Mouse (Mus musculus): Measurements from ENCODE around the gene Gm28051. TPM values are rescaled to one million over a fixed set of nuclear protein-coding genes. Genes with fewer than 3 reads are reported as not detected.

The Gm28051 gene
- polyA plus RNA-seq, 1 experiment from 2014 or later = not detected

DNA sequence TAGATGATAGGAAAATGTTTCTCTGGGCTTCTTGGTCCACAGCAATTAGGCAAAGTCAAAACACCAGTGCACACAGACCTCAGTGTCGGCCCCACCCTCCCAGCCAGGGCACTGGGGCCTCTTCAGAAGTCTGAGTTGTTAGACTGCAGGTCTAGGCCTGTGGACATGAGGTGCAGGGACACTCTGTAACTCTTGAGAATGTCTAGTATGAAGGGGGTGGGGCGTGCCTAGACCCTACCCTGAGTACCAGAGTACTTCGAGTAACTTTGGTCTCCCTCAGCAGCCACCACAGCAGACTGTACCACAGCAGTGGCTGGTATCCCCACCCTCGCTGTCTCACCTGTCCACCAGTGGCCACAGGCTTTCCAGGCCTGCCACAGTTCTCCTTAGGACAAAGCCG, 71.2 kb downstream of the Gm28051 start:
- Histone ChIP-seq H3K27me3 (ENCODE audit: control insufficient read depth, insufficient read depth, low read depth, low read length) (no peaks in the 10 kb centered on the region), H3K4me3 (ENCODE audit: low read depth, low read length) (no peak overlapping the region), H3K27ac (ENCODE audit: low read length) (no peak overlapping the region), H3K9me3 (replicated peaks; ENCODE audit: control insufficient read depth, low read length) (no peaks in the 10 kb centered on the region), H3K9ac (ENCODE audit: low read depth, low read length) (no peak overlapping the region), H3K4me1 (ENCODE audit: control insufficient read depth, low read depth, low read length) (peaks cover 7% of the 10 kb centered on the region), H3K4me2 (ENCODE audit: low read depth, low read length) (no peak overlapping the region), H3K36me3 (ENCODE audit: control insufficient read depth, insufficient read depth) (no peaks in the 10 kb centered on the region)
- WGBS (ENCODE audit: insufficient replicate concordance) = 57% methylated on average over 5 of the region's 5 CpGs
- no peak for ATAC-seq (ENCODE audit: low read depth)

DNA sequence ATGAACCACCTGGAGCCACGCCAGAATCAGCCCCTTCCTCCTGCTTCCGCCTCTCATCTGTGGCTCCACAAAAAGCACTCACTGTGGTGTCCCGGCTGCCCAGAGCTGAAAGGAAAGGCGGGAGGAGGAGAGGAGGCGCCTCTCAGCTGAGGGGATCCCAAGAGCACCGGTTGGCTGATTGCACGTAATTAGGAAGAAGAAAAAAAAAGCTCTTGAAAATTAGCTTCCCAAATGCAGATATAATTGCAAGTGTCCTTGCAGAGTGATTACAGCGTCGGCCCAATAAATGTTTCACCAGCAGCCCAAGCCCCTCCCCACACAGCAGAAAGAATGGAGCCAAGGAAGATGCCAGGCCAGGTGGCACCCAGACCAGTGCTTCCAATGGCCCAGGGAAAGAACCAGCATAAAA, 72.0 kb downstream of the Gm28051 start:
- H3K4me1 ChIP-seq (ENCODE audit: control insufficient read depth, low read depth, low read length) = peaks cover 3% of the 10 kb centered on the region
- no peaks in the 10 kb centered on the region for H3K9me3 ChIP-seq (replicated peaks; ENCODE audit: control insufficient read depth, low read length)
- no peak overlapping the region for H3K27ac ChIP-seq (ENCODE audit: low read length)
- H3K9ac ChIP-seq (ENCODE audit: low read depth, low read length) = no peak overlapping the region
- H3K4me3 ChIP-seq (ENCODE audit: low read depth, low read length) = no peak overlapping the region
- no peaks in the 10 kb centered on the region for H3K36me3 ChIP-seq (ENCODE audit: control insufficient read depth, insufficient read depth)
- no peak for ATAC-seq (ENCODE audit: low read depth)
- 63% methylated on average over 9 of the region's 9 CpGs for WGBS (ENCODE audit: insufficient replicate concordance)
- no peak overlapping the region for H3K4me2 ChIP-seq (ENCODE audit: low read depth, low read length)
- H3K27me3 ChIP-seq (ENCODE audit: control insufficient read depth, insufficient read depth, low read depth, low read length) = no peaks in the 10 kb centered on the region

DNA sequence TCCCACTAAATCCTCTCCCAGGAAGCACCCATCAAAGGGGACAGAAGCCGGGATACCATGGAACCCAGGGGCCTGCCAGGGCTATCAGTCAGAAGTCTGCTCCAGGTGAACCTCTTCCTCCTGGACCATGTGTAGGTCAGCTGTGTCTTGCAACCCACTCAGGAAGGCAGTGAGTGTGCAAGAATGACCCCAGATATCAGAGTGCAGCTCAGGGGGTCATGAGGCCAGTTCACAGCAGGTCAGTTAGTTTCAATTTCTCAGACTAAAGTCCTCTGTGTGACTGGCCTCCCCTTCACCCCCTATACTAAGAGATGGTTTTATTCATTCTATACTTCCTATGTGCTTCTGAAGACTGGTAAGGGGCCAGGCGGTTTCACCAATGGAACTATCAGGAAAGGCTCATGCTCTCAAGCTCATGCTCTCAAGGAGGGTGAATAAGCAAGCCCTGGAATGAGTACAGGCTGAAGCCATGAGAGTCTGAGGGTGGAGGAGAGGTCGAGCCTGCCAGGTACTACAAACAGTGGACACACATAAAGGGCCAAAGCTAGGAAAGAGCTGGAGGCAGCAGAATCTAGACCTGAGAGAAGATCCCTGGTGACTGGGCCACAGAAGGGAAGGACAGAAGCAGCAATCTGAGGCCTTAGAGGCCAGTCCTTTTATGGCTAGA, 72.7 kb downstream of the Gm28051 start:
- Histone ChIP-seq H3K36me3 (ENCODE audit: control insufficient read depth, insufficient read depth) (no peaks in the 10 kb centered on the region), H3K4me2 (ENCODE audit: low read depth, low read length) (no peak overlapping the region), H3K4me1 (ENCODE audit: control insufficient read depth, low read depth, low read length) (peaks cover 3% of the 10 kb centered on the region), H3K9me3 (replicated peaks; ENCODE audit: control insufficient read depth, low read length) (no peaks in the 10 kb centered on the region), H3K27ac (ENCODE audit: low read length) (no peak overlapping the region), H3K9ac (ENCODE audit: low read depth, low read length) (no peak overlapping the region), H3K27me3 (ENCODE audit: control insufficient read depth, insufficient read depth, low read depth, low read length) (no peaks in the 10 kb centered on the region), H3K4me3 (ENCODE audit: low read depth, low read length) (no peak overlapping the region)
- 65% methylated on average over 3 of the region's 3 CpGs for WGBS (ENCODE audit: insufficient replicate concordance)
- peak; percentile 52 for ATAC-seq (ENCODE audit: low read depth)

DNA sequence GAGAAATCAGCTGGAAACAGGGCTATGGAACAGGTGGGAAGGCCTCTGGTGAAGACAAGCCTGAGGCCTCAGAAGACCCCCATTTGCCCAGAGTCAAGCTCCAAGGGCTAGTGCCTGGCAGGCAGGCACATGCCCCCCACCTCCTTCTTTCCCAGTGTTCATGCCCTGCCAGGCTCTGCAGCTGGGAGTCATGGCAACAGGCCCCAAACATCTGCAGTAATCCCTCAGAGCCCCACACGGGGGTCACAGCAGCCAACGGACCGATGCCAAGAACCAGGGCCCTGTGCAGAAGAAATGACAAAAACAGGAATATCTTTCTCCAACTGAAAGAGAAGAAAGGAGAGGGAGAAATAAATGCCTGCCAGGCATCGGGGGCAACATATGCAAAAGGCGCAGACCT, 73.6 kb downstream of the Gm28051 start:
- H3K9ac ChIP-seq (ENCODE audit: low read depth, low read length) = no peak overlapping the region
- H3K27ac ChIP-seq (ENCODE audit: low read length) = no peak overlapping the region
- no peaks in the 10 kb centered on the region for H3K27me3 ChIP-seq (ENCODE audit: control insufficient read depth, insufficient read depth, low read depth, low read length)
- H3K4me3 ChIP-seq (ENCODE audit: low read depth, low read length) = no peak overlapping the region
- 74% methylated on average over 5 of the region's 5 CpGs for WGBS (ENCODE audit: insufficient replicate concordance)
- no peak for ATAC-seq (ENCODE audit: low read depth)
- H3K4me1 ChIP-seq (ENCODE audit: control insufficient read depth, low read depth, low read length) = peaks cover 3% of the 10 kb centered on the region; the same call in 1 of the 2 replicates
- H3K36me3 ChIP-seq (ENCODE audit: control insufficient read depth, insufficient read depth) = no peaks in the 10 kb centered on the region
- no peak overlapping the region for H3K4me2 ChIP-seq (ENCODE audit: low read depth, low read length)
- H3K9me3 ChIP-seq (replicated peaks; ENCODE audit: control insufficient read depth, low read length) = no peaks in the 10 kb centered on the region

DNA sequence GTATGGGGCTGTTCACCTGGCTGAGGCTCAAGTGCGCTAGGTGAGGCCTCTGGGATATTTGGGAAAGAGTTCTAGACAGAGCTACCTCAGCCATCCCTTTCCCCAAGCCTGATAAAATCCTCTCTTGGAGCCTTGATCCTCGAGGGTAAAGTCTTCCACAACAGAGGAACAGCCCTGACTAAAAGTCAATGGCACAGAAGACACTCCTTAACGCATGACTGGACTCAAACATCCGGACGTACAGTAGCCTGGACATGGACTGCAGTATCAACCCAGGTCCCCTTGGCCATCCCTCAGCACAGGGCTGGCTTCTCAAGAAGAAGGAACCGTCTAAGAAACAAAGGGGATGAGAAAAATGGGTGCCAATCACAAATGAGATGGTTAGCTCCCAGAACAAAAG, 74.1 kb downstream of the Gm28051 start:
- Histone ChIP-seq H3K9me3 (replicated peaks; ENCODE audit: control insufficient read depth, low read length) (no peaks in the 10 kb centered on the region), H3K9ac (ENCODE audit: low read depth, low read length) (no peak overlapping the region), H3K4me2 (ENCODE audit: low read depth, low read length) (no peak overlapping the region), H3K36me3 (ENCODE audit: control insufficient read depth, insufficient read depth) (no peaks in the 10 kb centered on the region), H3K4me3 (ENCODE audit: low read depth, low read length) (no peak overlapping the region), H3K27ac (ENCODE audit: low read length) (no peak overlapping the region), H3K27me3 (ENCODE audit: control insufficient read depth, insufficient read depth, low read depth, low read length) (no peaks in the 10 kb centered on the region), H3K4me1 (ENCODE audit: control insufficient read depth, low read depth, low read length) (peaks cover 3% of the 10 kb centered on the region; the same call in 1 of the 2 replicates)
- WGBS (ENCODE audit: insufficient replicate concordance) = 75% methylated on average over 6 of the region's 6 CpGs
- ATAC-seq (ENCODE audit: low read depth) = no peak

DNA sequence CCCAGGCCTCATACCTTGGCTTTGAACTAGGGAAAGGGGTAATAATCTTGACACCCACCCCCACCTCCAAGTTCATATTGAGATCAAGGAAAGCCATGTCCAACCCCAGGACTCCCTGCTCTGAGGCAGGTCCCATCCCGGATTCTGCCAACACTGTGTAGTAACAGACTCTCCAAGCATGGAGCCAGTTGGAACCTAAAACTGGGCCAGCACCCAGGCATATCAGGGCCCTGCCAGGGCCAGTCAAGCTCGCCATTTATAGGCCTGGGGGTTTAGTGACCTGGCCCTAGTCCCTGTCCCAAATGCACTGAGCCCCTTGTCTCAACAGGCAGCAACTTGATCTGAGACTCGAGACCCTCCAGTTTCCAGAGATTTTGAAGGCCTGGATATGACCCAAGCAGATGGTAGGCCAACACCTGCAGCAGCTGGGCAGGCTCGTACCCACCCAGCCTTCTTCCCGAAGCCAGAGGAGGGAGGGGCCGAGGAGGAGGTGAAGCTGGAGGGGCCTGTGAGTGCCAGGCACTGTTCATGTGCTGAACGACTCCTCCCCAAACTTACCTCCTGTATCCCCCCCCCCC, 74.8 kb downstream of the Gm28051 start:
- no peak for ATAC-seq (ENCODE audit: low read depth)
- Histone ChIP-seq H3K9ac (ENCODE audit: low read depth, low read length) (no peak overlapping the region), H3K27me3 (ENCODE audit: control insufficient read depth, insufficient read depth, low read depth, low read length) (no peaks in the 10 kb centered on the region), H3K27ac (ENCODE audit: low read length) (no peak overlapping the region), H3K4me1 (ENCODE audit: control insufficient read depth, low read depth, low read length) (peaks cover 3% of the 10 kb centered on the region; the same call in 1 of the 2 replicates), H3K36me3 (ENCODE audit: control insufficient read depth, insufficient read depth) (no peaks in the 10 kb centered on the region), H3K4me3 (ENCODE audit: low read depth, low read length) (no peak overlapping the region), H3K9me3 (replicated peaks; ENCODE audit: control insufficient read depth, low read length) (no peaks in the 10 kb centered on the region), H3K4me2 (ENCODE audit: low read depth, low read length) (no peak overlapping the region)
- 61% methylated on average over 7 of the region's 7 CpGs for WGBS (ENCODE audit: insufficient replicate concordance)

DNA sequence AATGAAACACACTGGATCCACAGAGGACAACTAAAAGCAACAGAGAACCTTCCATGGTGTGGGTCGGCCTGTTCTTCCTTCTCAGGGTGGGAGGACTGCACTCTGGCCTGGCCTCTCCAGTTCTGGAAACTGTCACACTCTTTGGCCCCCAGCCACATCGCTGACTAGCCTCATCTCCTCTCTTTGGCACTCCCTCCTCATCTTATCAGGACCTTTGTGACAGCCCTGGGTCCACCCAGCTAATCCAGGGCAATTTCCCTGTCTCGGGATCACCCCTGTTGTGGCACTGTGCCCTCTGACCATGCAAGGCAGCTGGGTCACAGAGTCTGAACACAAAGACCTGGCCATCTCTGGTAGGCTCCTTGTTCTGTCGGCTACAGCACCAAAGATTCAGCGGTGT, 75.5 kb downstream of the Gm28051 start:
- Histone ChIP-seq H3K36me3 (ENCODE audit: control insufficient read depth, insufficient read depth) (no peaks in the 10 kb centered on the region), H3K4me1 (ENCODE audit: control insufficient read depth, low read depth, low read length) (peaks cover 3% of the 10 kb centered on the region; the same call in 1 of the 2 replicates)
- no peak for ATAC-seq (ENCODE audit: low read depth)

DNA sequence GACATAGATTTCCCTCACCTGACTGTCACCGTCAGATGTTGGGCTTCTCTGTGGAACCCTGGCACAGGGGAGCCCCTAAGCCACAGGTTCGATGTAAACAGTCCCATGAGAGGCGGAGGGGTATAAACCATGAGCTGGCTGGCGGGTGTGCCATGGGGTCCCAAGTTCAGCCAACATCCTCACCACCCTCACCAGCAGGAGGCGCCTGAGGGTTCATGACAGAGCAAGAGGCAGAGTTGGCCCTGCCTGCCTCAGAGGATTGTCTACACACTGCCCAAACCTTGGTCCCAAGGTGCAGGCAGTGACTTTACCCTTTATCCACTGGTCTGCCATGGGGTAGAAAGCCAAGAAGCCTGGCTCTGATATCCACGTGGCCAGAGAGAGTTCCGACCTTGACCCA, 76.0 kb downstream of the Gm28051 start:
- Histone ChIP-seq H3K4me3 (ENCODE audit: low read depth, low read length) (no peak overlapping the region), H3K9me3 (replicated peaks; ENCODE audit: control insufficient read depth, low read length) (no peaks in the 10 kb centered on the region), H3K4me1 (ENCODE audit: control insufficient read depth, low read depth, low read length) (peaks cover 3% of the 10 kb centered on the region; the same call in 1 of the 2 replicates), H3K4me2 (ENCODE audit: low read depth, low read length) (no peak overlapping the region), H3K9ac (ENCODE audit: low read depth, low read length) (no peak overlapping the region), H3K36me3 (ENCODE audit: control insufficient read depth, insufficient read depth) (no peaks in the 10 kb centered on the region), H3K27me3 (ENCODE audit: control insufficient read depth, insufficient read depth, low read depth, low read length) (no peaks in the 10 kb centered on the region), H3K27ac (ENCODE audit: low read length) (no peak overlapping the region)
- ATAC-seq (ENCODE audit: low read depth) = no peak
- 65% methylated on average over 7 of the region's 7 CpGs for WGBS (ENCODE audit: insufficient replicate concordance)

More for the DNA sequence above, 75.5 kb downstream of the Gm28051 start:
- Histone ChIP-seq H3K4me2 (ENCODE audit: low read depth, low read length) (no peak overlapping the region), H3K27ac (ENCODE audit: low read length) (no peak overlapping the region), H3K9me3 (replicated peaks; ENCODE audit: control insufficient read depth, low read length) (no peaks in the 10 kb centered on the region), H3K9ac (ENCODE audit: low read depth, low read length) (no peak overlapping the region), H3K27me3 (ENCODE audit: control insufficient read depth, insufficient read depth, low read depth, low read length) (no peaks in the 10 kb centered on the region), H3K4me3 (ENCODE audit: low read depth, low read length) (no peak overlapping the region)
- 51% methylated on average over 5 of the region's 5 CpGs for WGBS (ENCODE audit: insufficient replicate concordance)

DNA sequence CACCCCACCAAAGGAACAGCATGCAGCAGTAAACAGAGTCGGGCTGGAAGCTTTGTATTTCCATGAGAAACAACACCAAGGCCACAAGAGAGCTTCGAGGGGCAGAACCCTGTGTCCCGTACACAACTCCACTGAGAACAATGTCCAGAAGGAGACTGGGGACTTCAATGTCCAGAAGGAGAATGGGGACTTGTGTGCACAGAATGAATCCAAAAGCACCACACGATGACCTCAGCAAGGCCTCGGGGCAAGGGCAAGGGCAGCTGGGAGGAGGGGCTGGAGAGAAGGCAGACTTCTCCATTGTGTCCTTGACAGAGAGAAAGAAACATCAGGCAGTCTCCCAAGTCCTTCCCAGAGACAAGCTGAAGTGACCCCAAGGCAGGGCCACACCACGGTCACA, 78.7 kb downstream of the Gm28051 start:
- no peaks in the 10 kb centered on the region for H3K4me1 ChIP-seq (ENCODE audit: control insufficient read depth, low read depth, low read length)
- H3K4me3 ChIP-seq (ENCODE audit: low read depth, low read length) = no peak overlapping the region
- H3K27me3 ChIP-seq (ENCODE audit: control insufficient read depth, insufficient read depth, low read depth, low read length) = no peaks in the 10 kb centered on the region
- WGBS (ENCODE audit: insufficient replicate concordance) = 52% methylated on average over 6 of the region's 6 CpGs
- H3K27ac ChIP-seq (ENCODE audit: low read length) = no peak overlapping the region
- H3K9ac ChIP-seq (ENCODE audit: low read depth, low read length) = no peak overlapping the region
- H3K9me3 ChIP-seq (replicated peaks; ENCODE audit: control insufficient read depth, low read length) = no peaks in the 10 kb centered on the region
- no peak for ATAC-seq (ENCODE audit: low read depth)
- no peaks in the 10 kb centered on the region for H3K36me3 ChIP-seq (ENCODE audit: control insufficient read depth, insufficient read depth)
- H3K4me2 ChIP-seq (ENCODE audit: low read depth, low read length) = no peak overlapping the region

Data from liver, embryonic 16.5 days (tissue).